Mouse (Mus musculus): ENCODE data around the gene Celf5. TPM values are rescaled to one million over a fixed set of nuclear protein-coding genes. Genes with fewer than 3 reads are reported as not detected.

The Celf5 gene
- polyA plus RNA-seq, 1 experiment from 2014 or later: 9.7 TPM

- H3K27me3 ChIP-seq (ENCODE audit: control insufficient read depth, insufficient read depth, low read length): peaks cover 4% of the 10 kb centered on the region
- H3K4me3 ChIP-seq (ENCODE audit: low read depth, low read length): no peak overlapping the region
- H3K9ac ChIP-seq (ENCODE audit: low read length): no peak overlapping the region
- no peak overlapping the region for H3K27ac ChIP-seq (ENCODE audit: low read depth, low read length)
- H3K4me1 ChIP-seq (replicated peaks; ENCODE audit: control insufficient read depth, insufficient read depth, low read length): no peaks in the 10 kb centered on the region; the same call in 1 of the 2 replicates
- no peak for DNase-seq (ENCODE audit: low spot score)
- ATAC-seq (replicated peaks; ENCODE audit: low FRiP score): no peak
- WGBS: 90% methylated on average over 10 of the region's 10 CpGs
- H3K4me2 ChIP-seq (ENCODE audit: low read depth, low read length, severe bottlenecking): no peak overlapping the region
- H3K9me3 ChIP-seq (ENCODE audit: control insufficient read depth, low read length): no peaks in the 10 kb centered on the region
- peaks cover 2% of the 10 kb centered on the region; the same call in 1 of the 2 replicates for H3K36me3 ChIP-seq (ENCODE audit: control insufficient read depth, insufficient read depth, low read length)
Observed at GRCm38 (mm10) chr10:81486496-81486895, 4.0 kb upstream of the Celf5 start.

GRCm38 (mm10) chr10:81485479-81486018, 3.0 kb upstream of the Celf5 start:
- 76% methylated on average over 7 of the region's 7 CpGs for WGBS
- Histone ChIP-seq H3K4me1 (replicated peaks; ENCODE audit: control insufficient read depth, insufficient read depth, low read length) (no peaks in the 10 kb centered on the region; the same call in 1 of the 2 replicates), H3K9ac (ENCODE audit: low read length) (no peak overlapping the region), H3K4me2 (ENCODE audit: low read depth, low read length, severe bottlenecking) (no peak overlapping the region), H3K4me3 (ENCODE audit: low read depth, low read length) (no peak overlapping the region), H3K27ac (ENCODE audit: low read depth, low read length) (no peak overlapping the region), H3K36me3 (ENCODE audit: control insufficient read depth, insufficient read depth, low read length) (no peaks in the 10 kb centered on the region; the same call in 1 of the 2 replicates), H3K27me3 (ENCODE audit: control insufficient read depth, insufficient read depth, low read length) (peaks cover 10% of the 10 kb centered on the region), H3K9me3 (ENCODE audit: control insufficient read depth, low read length) (no peaks in the 10 kb centered on the region)
- no peak for DNase-seq (ENCODE audit: low spot score)
- no peak for ATAC-seq (replicated peaks; ENCODE audit: low FRiP score)

DNA sequence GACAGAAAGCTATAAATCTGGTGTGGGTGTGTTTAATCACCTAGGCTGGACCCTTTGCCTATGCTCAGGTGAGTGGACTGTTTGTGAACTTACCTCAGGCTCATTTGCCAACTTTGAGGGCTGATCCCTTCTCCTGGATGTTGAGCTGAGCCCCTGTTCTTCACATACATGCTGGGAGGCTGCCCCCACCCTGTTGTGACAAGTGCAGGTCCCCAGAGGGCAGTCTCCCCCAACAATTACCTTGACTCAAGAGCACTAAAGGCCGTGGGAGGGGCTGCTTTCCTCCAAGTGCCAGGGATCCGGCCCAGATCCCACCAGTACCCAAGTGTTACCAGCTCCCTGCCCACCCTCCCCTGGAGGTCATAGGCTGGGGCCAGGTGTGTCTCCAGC, 2.5 kb upstream of the Celf5 start:
- WGBS: 32% methylated on average over 2 of the region's 2 CpGs
- H3K4me2 ChIP-seq (ENCODE audit: low read depth, low read length, severe bottlenecking): no peak overlapping the region
- H3K27ac ChIP-seq (ENCODE audit: low read depth, low read length): no peak overlapping the region
- DNase-seq (ENCODE audit: low spot score) (no peak), ATAC-seq (replicated peaks; ENCODE audit: low FRiP score) (no peak)
- no peaks in the 10 kb centered on the region for H3K9me3 ChIP-seq (ENCODE audit: control insufficient read depth, low read length)
- H3K4me3 ChIP-seq (ENCODE audit: low read depth, low read length): no peak overlapping the region
- H3K4me1 ChIP-seq (replicated peaks; ENCODE audit: control insufficient read depth, insufficient read depth, low read length): peaks cover 2% of the 10 kb centered on the region; the same call in 1 of the 2 replicates
- H3K36me3 ChIP-seq (ENCODE audit: control insufficient read depth, insufficient read depth, low read length): no peaks in the 10 kb centered on the region; the same call in 1 of the 2 replicates
- H3K9ac ChIP-seq (ENCODE audit: low read length): no peak overlapping the region
- peaks cover 10% of the 10 kb centered on the region for H3K27me3 ChIP-seq (ENCODE audit: control insufficient read depth, insufficient read depth, low read length)

DNA sequence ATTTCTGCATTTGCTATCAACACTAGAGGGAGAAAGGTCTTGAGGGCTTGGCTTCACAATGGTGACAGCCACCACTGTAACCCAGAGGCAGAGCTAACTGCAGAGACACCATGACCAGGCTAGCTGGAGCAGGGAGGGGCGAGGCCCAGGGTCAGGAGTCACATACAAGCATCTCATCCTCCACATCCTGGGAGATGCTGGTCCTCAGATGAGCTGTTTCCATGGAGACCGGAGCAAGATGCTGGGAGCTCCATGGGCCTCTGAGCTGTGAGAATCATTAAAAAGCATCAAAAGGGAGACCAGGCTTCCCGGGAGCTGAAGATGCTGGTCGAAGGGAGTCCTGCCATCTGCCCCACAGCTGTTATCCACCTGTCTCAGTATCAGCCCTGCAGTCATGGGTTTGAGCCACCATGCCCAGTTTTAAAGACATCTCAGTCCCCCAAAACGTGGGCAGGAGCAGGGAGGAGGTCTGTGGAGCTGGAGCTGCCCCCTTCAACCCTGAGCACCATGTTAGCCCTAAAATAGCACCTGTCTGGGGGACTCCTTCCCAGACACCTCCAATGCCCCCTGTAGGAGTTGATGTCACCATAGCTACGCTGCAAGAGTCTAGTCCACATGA, 2.0 kb upstream of the Celf5 start:
- H3K9me3 ChIP-seq (ENCODE audit: control insufficient read depth, low read length): no peaks in the 10 kb centered on the region
- H3K27ac ChIP-seq (ENCODE audit: low read depth, low read length): no peak overlapping the region
- peaks cover 2% of the 10 kb centered on the region; the same call in 1 of the 2 replicates for H3K4me1 ChIP-seq (replicated peaks; ENCODE audit: control insufficient read depth, insufficient read depth, low read length)
- no peak overlapping the region for H3K4me2 ChIP-seq (ENCODE audit: low read depth, low read length, severe bottlenecking)
- no peaks in the 10 kb centered on the region; the same call in 1 of the 2 replicates for H3K36me3 ChIP-seq (ENCODE audit: control insufficient read depth, insufficient read depth, low read length)
- WGBS: 68% methylated on average over 6 of the region's 6 CpGs
- DNase-seq (ENCODE audit: low spot score) (no peak), ATAC-seq (replicated peaks; ENCODE audit: low FRiP score) (no peak)
- H3K4me3 ChIP-seq (ENCODE audit: low read depth, low read length): no peak overlapping the region
- H3K27me3 ChIP-seq (ENCODE audit: control insufficient read depth, insufficient read depth, low read length): peaks cover 10% of the 10 kb centered on the region
- no peak overlapping the region for H3K9ac ChIP-seq (ENCODE audit: low read length)

DNA sequence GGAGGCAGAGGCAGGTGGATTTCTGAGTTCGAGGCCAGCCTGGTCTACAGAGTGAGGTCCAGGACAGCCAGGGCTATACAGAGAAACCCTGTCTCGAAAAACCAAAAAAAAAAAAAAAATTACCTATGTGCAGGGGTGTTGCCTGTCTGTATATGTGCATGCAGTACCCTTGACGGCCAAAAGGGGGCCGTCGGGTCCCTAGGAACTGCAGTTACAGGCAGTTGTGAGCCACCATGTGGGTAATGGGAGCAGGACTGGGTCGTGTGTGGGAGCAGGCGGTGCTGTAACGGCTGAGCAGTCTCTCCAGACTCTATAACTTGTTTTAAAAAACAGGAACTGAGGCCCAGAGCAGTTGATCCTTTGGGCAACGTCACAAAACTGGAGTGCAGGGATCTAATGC, 1.5 kb upstream of the Celf5 start:
- Histone ChIP-seq H3K27ac (ENCODE audit: low read depth, low read length) (no peak overlapping the region), H3K4me1 (replicated peaks; ENCODE audit: control insufficient read depth, insufficient read depth, low read length) (peaks cover 2% of the 10 kb centered on the region; the same call in 1 of the 2 replicates), H3K27me3 (ENCODE audit: control insufficient read depth, insufficient read depth, low read length) (peaks cover 10% of the 10 kb centered on the region), H3K9me3 (ENCODE audit: control insufficient read depth, low read length) (no peaks in the 10 kb centered on the region), H3K4me3 (ENCODE audit: low read depth, low read length) (no peak overlapping the region), H3K9ac (ENCODE audit: low read length) (no peak overlapping the region), H3K4me2 (ENCODE audit: low read depth, low read length, severe bottlenecking) (no peak overlapping the region), H3K36me3 (ENCODE audit: control insufficient read depth, insufficient read depth, low read length) (no peaks in the 10 kb centered on the region; the same call in 1 of the 2 replicates)
- DNase-seq (ENCODE audit: low spot score) (peak; percentile 80), ATAC-seq (replicated peaks; ENCODE audit: low FRiP score) (no peak)
- WGBS: 17% methylated on average over 9 of the region's 9 CpGs

DNA sequence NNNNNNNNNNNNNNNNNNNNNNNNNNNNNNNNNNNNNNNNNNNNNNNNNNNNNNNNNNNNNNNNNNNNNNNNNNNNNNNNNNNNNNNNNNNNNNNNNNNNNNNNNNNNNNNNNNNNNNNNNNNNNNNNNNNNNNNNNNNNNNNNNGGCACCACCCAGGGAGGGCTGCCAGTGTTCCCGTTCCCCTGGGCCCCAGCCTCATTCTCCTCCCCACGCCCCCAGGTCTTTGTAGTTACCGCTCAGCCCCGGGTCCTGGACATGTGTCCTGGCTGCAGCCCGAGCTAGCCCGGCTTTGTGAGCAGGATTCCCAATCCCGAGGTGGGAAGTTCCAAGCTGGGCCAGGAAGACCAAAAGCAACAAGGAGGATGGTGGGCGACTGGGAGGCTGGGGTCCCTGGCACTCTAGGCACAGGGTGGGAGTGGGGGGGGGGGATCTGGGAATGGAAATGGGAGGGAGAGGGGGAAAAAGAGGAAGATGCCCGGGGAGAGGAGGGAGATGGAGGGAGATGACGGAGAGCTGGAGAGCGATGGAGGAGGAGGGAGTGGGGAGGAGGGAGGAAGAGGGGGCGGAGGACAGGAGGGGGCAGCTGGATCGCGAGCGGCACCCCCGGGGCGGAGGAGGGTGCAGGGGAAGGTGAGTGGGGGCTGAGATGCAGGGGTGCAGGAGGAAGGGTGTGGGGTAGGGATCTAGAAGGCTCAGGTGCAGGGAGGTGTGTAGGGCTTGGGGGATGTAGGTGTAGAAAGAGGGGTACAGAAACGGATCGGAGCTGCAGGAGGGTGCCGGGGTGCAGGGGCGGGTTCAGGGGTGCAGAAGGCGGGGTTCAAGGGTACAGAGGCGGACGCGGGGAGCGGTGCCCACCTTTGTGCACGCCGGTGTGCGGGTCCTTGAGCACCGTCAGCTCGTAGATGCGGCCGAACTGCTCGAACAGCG, 640 bp downstream of the Celf5 start:
- WGBS: 3% methylated on average over 35 of the region's 35 CpGs
- Histone ChIP-seq H3K4me2 (ENCODE audit: low read depth, low read length, severe bottlenecking) (peak overlapping the region; percentile 71), H3K36me3 (ENCODE audit: control insufficient read depth, insufficient read depth, low read length) (no peaks in the 10 kb centered on the region; the same call in 1 of the 2 replicates), H3K27ac (ENCODE audit: low read depth, low read length) (no peak overlapping the region), H3K27me3 (ENCODE audit: control insufficient read depth, insufficient read depth, low read length) (peaks cover 10% of the 10 kb centered on the region), H3K4me1 (replicated peaks; ENCODE audit: control insufficient read depth, insufficient read depth, low read length) (peaks cover 2% of the 10 kb centered on the region; the same call in 1 of the 2 replicates), H3K9ac (ENCODE audit: low read length) (peak overlapping the region; percentile 62), H3K9me3 (ENCODE audit: control insufficient read depth, low read length) (no peaks in the 10 kb centered on the region), H3K4me3 (ENCODE audit: low read depth, low read length) (peak overlapping the region; percentile 52)
- no peak for DNase-seq (ENCODE audit: low spot score)
- peak; percentile 6; the same call in 1 of the 2 replicates for ATAC-seq (replicated peaks; ENCODE audit: low FRiP score)

DNA sequence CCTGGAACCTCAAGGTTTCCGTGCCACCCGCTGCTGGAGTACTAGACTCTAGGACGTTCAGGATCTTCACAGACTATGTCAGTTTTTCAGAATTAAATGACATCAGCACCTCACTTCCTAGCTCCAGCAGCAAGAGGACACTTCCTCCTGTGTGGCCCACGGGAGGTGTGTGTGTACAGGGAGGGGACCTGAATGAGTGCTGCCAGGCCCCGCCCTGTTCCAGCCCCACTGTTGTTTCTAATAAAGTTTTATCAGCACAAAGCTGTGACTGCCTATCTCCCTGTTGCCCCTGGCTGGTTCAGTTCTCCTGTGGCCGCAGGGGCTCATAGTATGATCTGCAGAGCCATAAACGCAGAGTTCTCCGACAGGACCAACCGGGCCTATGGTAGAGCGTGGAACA, 8.0 kb downstream of the Celf5 start:
- H3K4me2 ChIP-seq (ENCODE audit: low read depth, low read length, severe bottlenecking): no peak overlapping the region
- H3K4me1 ChIP-seq (replicated peaks; ENCODE audit: control insufficient read depth, insufficient read depth, low read length): peaks cover 6% of the 10 kb centered on the region; the same call in 1 of the 2 replicates
- DNase-seq (ENCODE audit: low spot score) (no peak), ATAC-seq (replicated peaks; ENCODE audit: low FRiP score) (no peak)
- H3K4me3 ChIP-seq (ENCODE audit: low read depth, low read length): no peak overlapping the region
- H3K36me3 ChIP-seq (ENCODE audit: control insufficient read depth, insufficient read depth, low read length): no peaks in the 10 kb centered on the region
- H3K9ac ChIP-seq (ENCODE audit: low read length): no peak overlapping the region
- no peaks in the 10 kb centered on the region for H3K9me3 ChIP-seq (ENCODE audit: control insufficient read depth, low read length)
- WGBS: 86% methylated on average over 10 of the region's 10 CpGs
- no peaks in the 10 kb centered on the region; the same call in none of the 2 replicates for H3K27me3 ChIP-seq (ENCODE audit: control insufficient read depth, insufficient read depth, low read length)
- no peak overlapping the region for H3K27ac ChIP-seq (ENCODE audit: low read depth, low read length)

DNA sequence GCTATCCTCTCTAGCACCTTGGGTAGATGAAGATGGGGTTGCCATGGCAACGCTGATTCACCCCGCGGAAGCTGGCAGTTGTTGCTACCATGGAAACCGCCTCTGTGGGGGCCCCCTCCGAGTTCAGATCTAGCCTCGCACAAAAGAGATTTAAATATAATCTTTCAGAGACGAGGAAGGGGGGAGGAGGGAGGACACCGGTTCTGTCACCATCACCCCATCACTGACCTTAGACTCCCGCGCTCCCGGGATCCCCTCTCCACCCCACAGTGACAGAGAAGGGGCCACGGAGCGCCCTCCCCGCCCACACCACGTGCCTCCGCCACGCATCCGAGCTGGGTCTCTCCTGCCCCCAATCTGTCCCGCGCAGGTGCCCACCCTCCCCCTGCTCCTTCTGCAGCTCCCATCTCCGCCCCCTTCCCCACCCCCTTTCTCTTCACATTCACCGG, 9.5 kb downstream of the Celf5 start:
- Histone ChIP-seq H3K4me3 (ENCODE audit: low read depth, low read length) (peak overlapping the region; percentile 37), H3K27me3 (ENCODE audit: control insufficient read depth, insufficient read depth, low read length) (no peaks in the 10 kb centered on the region; the same call in none of the 2 replicates), H3K27ac (ENCODE audit: low read depth, low read length) (peak overlapping the region; percentile 73; the same call in 1 of the 2 replicates), H3K9me3 (ENCODE audit: control insufficient read depth, low read length) (no peaks in the 10 kb centered on the region), H3K4me2 (ENCODE audit: low read depth, low read length, severe bottlenecking) (peak overlapping the region; percentile 84), H3K36me3 (ENCODE audit: control insufficient read depth, insufficient read depth, low read length) (no peaks in the 10 kb centered on the region), H3K4me1 (replicated peaks; ENCODE audit: control insufficient read depth, insufficient read depth, low read length) (peaks cover 6% of the 10 kb centered on the region; the same call in 1 of the 2 replicates), H3K9ac (ENCODE audit: low read length) (peak overlapping the region; percentile 57)
- ATAC-seq (replicated peaks; ENCODE audit: low FRiP score) (peak; percentile 84), DNase-seq (ENCODE audit: low spot score) (peak; percentile 89)
- whole genome bisulfite sequencing: under 1% methylated on average over 20 of the region's 22 CpGs
